Mouse (Mus musculus): Measurements from ENCODE around the gene Terf2. TPM values are rescaled to one million over a fixed set of nuclear protein-coding genes. Genes with fewer than 3 reads are reported as not detected.

Terf2 gene
- 10 to 100 TPM; 52.6 to 58.4 TPM for total RNA-seq (2023)

DNA sequence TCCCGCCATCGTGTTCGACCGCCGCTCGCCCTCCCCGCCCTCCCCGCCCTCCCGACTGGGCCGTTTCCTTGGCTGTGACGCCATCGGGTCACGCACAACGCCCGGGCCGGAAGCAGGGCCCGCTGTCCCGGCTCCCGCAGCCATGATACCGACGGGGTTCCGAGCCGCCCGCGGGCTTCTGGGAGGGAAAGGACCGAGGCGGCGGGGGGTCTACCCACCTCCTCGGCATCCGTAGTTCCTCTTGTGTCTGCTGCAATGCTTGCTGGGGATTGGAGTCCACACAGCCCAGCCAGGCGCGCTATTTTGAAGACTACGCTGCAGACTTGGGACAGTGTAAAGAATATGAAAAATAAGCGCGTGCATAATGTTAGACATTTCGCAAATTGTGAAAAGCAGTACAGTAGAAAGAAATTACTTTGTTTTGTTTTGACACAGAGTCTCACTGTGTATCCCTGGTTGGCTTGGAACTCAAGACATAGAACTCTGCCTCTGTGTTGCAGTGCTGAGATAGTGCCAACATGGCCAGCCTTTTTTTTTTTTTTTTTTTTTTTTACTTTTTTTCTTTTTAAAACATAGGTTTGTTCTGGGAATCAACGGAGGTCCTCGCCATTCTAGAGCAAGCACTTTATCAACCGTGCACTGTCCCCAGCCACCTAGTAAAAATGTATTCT, at the start of gene Terf2:
TSS of gene Terf2 (minus strand) at position 182 of the 671 bp plus-strand sequence.

DNA sequence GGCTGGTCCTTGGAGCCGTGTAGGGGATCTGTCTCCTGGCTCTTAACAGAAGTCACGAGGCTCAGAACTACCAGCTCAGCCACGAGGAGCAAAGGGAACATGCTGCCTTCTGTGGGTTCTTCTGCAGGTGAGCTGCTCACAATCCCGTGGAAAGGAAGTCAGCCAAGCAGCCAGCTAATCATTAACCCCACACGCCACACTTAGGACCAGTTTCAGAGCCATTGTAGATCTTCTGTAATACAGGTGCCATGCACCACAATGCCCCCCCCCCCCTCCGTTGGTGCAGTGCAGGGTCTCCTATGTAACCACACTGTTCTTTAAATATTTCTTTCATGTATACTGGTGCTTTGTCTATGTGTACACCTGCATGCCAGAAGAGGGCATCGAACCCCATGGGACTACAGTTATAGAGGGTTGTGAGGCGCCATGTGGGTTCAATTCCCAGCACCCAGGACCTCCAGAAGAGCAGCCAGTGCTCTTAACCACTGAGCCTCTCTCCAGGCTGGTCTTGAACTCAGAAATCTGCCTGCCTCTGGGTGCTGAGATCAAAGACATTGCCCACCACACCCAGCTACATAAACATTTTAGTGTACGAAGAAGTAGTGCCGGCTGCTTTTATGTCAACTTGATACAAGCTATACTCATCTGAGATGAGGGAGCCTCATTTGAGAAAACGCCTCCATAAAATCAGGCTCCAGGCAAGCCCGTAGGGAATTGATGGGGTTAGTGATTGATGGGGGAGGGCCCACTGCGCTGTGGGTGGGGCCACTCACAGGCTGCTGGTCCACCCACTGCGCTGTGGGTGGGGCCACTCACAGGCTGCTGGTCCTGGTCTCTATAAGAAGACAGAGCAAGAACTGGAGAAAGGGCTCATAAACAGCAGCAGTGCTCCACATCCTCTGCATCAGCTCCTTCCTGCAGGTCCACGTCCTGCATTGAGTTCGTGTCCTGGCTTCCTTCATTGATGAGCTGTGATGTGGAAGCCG, 30.5 kb downstream of the Terf2 start, which contains the start of gene Tmed6:
TSS of gene Tmed6 (minus strand) at position 134 of the 986 bp plus-strand sequence.

DNA sequence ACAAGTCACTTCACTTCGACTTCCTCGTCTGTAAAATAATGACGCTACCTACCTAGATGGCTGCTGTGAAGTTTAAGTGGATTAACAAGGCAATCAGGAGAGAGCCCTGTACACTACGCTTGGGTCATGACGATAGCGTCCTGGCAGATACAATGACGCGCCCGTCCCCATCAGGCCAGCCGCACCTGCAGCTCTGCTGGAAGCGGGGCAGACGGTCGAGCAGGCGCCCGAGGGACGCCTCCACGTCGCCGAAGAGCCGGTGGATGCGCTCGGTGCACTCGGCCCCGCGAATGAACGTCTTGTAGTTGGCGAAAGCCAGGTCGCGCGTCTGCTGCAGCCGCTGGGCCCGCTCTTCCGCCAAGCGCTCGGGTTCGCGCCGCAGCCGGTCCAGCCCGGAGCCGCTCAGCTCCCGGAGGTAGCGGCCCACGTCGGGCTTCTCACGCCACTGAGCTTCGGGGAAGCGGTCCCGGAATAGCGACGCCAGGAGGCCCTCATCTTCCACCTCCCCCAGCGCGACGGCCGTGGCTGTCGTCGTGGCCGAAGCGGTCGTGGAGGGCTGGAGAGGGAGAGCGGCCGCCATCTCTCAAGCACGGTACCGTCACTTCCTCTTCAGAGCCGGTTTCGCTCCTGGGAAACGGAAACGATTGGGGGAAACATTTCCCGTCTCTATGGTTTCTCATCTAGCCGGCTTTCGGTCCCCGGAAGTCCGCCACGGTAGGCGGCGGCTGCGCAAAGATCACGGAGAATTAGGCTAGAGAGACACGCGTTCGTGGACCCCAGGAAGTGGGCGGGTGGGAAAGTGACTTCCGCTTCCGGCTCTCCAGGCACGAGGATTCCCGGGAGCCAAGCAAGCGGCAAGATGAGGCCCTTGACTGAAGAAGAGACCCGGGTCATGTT, 40.0 kb downstream of the Terf2 start, which contains the start of the genes Cog8 and Nip7:
TSS of gene Cog8 (minus strand) at position 614 of the 897 bp plus-strand sequence.
TSS of gene Nip7 (plus strand) at position 802 of the 897 bp plus-strand sequence.

DNA sequence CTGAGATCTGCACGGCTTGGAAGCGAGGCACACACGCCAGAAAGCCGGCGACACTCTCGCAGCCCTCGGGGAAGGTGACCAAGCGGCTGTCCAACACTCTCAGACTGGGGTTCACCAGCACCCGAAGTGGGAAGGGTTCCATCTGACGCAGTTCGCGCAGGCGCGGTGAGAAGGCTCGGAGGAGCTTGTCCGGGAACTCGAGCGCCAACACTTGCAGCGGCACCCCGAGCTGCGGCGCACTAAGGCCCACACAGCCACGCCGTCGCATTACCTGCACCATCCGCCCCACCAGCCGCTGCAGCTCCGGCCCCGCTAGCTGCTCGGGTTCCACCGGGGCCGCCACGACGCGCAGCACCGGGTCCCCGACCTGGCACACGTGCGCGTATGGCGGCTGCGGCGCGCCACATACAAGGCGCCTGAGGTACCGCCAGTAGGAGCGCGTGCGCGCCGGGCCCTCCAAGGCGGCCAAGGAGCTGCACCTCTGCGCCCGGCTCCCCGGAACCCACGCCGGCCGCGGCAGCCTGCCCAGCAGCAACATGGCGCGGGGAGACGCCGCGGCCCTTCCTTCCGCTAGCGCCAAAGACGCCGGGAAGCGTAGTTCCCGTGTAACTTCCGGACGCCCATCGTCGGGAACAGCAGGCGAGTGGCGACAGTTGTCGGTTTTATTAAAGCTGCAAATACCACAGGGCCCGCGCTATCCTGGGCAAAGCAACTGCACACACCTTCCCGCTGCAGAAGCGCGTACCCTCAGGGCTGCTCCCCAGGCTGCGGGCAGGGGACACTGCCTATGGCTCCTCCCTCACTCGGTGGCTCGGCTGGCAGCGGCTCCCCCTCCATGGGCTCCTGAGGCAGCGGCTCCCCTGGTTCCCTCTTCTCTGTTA, 48.0 kb downstream of the Terf2 start, which contains the start of gene Pdf:
TSS of gene Pdf (minus strand) at position 554 of the 881 bp plus-strand sequence.

DNA sequence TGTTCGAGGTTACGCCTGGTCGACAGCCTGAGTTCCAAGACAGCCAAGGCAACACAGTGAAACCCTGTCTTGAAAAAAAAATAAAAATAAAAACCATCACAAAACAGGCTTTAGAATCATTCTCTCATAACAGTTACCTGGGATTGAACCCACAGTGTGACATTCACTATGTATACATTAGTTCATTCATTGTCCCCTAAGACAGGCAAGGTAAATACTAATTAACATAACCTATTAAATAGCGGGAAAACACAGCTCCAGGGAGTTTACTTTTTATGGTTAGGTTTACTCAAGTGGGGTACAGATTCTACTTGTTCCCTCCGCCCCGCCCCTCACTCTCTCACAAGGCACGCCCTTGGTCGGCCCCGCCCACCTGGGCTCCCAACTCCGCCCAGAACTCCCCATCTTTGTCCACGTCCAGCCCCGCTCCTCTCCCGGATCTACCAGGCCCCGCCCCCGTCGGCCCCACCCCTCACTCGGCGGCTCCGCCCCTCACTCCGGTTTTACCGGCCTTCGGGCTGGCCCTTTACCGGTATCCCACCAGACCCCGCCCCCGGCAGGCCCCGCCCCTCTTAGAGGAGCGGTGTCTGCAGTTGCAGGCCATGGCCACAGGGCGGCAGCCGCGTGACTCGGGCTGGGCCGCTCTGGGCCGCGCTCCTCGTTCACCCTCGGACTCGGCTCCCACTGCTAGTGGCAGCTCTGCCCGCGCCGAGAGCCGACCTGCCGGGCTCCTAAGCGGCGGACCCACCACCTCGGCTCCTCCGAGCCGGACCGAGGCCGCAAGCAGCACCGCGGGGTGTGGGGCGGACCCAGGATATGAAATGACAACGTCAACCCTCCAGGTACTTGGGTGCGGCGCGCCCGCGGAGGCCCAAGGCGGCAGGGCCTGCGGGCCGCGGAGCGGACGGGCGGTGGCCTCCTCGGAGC, 65.4 kb downstream of the Terf2 start, which contains the start of gene Vps4a:
TSS of gene Vps4a (plus strand) at position 573 of the 927 bp plus-strand sequence.

Other genes starting within 250 kb of the Terf2 start
- gene Has3, start 226.3 kb downstream of the Terf2 start, total RNA-seq (2023) = under 1 TPM; 0.44 to 0.84 TPM
- gene Utp4, start 202.9 kb downstream of the Terf2 start, total RNA-seq (2023) = 10 to 100 TPM; 38.3 to 50.6 TPM
- 1 to 10 TPM; 5.0 to 5.4 TPM for gene Sntb2, start 160.8 kb downstream of the Terf2 start, total RNA-seq (2023)
- gene Vps4a, start 65.3 kb downstream of the Terf2 start, total RNA-seq (2023) = 10 to 100 TPM; 53.8 to 55.6 TPM
- 10 to 100 TPM; 16.7 to 18.0 TPM for gene Pdf, start 47.9 kb downstream of the Terf2 start, total RNA-seq (2023)
- gene Cog8, start 39.9 kb downstream of the Terf2 start, total RNA-seq (2023) = 10 to 100 TPM; 51.0 to 51.8 TPM
- 10 to 100 TPM; 51.7 to 62.2 TPM for gene Nip7, start 39.7 kb downstream of the Terf2 start, total RNA-seq (2023)
- gene Tmed6, start 30.9 kb downstream of the Terf2 start, total RNA-seq (2023) = 1 to 10 TPM; 1.6 to 1.7 TPM
- gene Cyb5b, start 54.1 kb upstream of the Terf2 start, total RNA-seq (2023) = 10 to 100 TPM; 37.1 to 38.1 TPM
- 100 to 1,000 TPM; 120 to 130 TPM for gene Nfat5, start 196.9 kb upstream of the Terf2 start, total RNA-seq (2023)

All from B cell, adult 67 days (primary cell).